Mouse (Mus musculus): ENCODE data around the gene Fcer1a. TPM values are rescaled to one million over a fixed set of nuclear protein-coding genes. Genes with fewer than 3 reads are reported as not detected.
"Not testable (repeated sequence)": the region's sequence is repeated elsewhere in the genome, so short reads cannot be mapped to it uniquely, and the experiment has no call there.

Fcer1a gene
- polyA plus RNA-seq (2011; ENCODE audit: insufficient read length, low read depth, missing spikeins), result not detected in 2 replicates

DNA sequence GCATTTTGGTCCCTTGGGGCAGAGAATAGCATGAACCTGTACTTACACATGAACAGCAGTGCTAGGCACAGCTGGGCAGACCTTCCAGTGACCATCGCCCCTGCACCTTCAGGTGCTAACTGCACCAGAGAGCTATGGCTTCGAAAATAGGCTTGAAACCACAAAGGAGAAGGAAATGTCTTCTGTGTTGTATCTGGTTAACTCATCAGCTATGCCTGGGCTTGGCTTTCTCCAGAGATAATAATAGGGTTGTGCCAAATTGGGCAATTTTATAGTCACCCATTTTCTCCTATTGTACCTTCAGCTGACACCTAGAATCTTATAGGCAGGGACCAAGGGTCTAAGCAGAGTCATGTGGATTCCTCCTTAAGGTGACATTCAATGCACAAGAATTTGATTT lies at the start of gene Fcer1a:
TSS of gene Fcer1a (minus strand) at position 134 of the 400 bp plus-strand sequence.
- TF ChIP-seq POLR2A (IDR thresholded peaks at IDR 0.05; ENCODE audit: low read depth, low read length) (no peak), CTCF (IDR thresholded peaks at IDR 0.05; ENCODE audit: borderline replicate concordance, insufficient read depth, low read length) (no peak)
- Histone ChIP-seq H3K4me1 (ENCODE audit: control insufficient read depth, insufficient read depth, low read length) (no peaks in the 10 kb centered on the region), H3K27ac (ENCODE audit: insufficient read depth, low read length) (no peak within 1 kb of the TSS), H3K4me3 (ENCODE audit: insufficient read depth, low read length) (no peak within 1 kb of the TSS)

DNA sequence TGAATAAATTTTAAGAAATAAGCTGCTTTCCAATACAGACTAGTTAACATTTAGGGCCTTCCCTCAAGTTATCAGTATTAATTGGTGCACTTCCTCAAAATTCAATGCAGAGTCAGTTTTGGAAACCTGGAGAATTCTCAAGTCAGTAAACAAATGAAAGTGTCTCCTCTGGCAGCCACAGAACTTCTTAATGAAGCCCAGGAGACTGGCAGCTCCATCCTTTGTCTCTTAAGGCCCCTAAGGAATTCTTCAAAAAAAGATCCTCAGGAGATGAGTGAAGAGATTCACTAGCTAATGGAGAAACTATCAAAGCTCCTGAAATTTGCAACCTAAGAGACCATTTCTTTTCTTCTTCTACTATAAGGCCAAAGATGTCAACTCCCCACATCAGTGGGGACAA lies 38.7 kb upstream of the Fcer1a start, which contains the start of gene Olfr418:
TSS of gene Olfr418 (plus strand) at position 301 of the 400 bp plus-strand sequence.
- H3K4me3 ChIP-seq (ENCODE audit: insufficient read depth, low read length), result no peak within 1 kb of the TSS
- no peaks in the 10 kb centered on the region for H3K4me1 ChIP-seq (ENCODE audit: control insufficient read depth, insufficient read depth, low read length)
- TF ChIP-seq CTCF (IDR thresholded peaks at IDR 0.05; ENCODE audit: borderline replicate concordance, insufficient read depth, low read length) (no peak), POLR2A (IDR thresholded peaks at IDR 0.05; ENCODE audit: low read depth, low read length) (no peak)
- no peak within 1 kb of the TSS for H3K27ac ChIP-seq (ENCODE audit: insufficient read depth, low read length)

GRCm38 (mm10) chr1:173249888-173250287 lies 22.9 kb upstream of the Fcer1a start:
- H3K4me3 ChIP-seq (ENCODE audit: insufficient read depth, low read length), result no peak overlapping the region
- no peak for TF ChIP-seq CTCF (IDR thresholded peaks at IDR 0.05; ENCODE audit: borderline replicate concordance, insufficient read depth, low read length)
- TF ChIP-seq POLR2A (IDR thresholded peaks at IDR 0.05; ENCODE audit: low read depth, low read length), result no peak
- no peak overlapping the region for H3K27ac ChIP-seq (ENCODE audit: insufficient read depth, low read length)
- H3K4me1 ChIP-seq (ENCODE audit: control insufficient read depth, insufficient read depth, low read length), result no peaks in the 10 kb centered on the region

DNA sequence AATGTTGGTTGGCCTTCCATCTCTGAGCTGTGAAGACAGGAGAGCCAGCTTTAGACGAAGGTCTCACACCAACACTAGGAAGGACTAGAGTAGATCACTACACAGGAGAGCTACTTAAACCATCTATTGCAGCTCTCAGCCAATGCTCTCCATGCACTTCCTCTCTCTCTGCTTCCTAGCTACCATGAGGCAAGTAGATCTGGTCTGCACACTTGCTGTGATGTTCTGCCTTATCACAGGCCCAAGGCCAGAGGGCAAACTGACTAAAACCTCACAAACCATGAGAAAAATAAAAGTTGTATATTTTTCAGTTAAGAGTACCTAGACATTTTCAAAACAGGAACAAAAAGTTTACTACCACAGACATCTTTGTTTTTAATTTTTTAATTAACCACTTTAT lies 10.0 kb upstream of the Fcer1a start:
- H3K27ac ChIP-seq (ENCODE audit: insufficient read depth, low read length); H3K4me1 ChIP-seq (ENCODE audit: control insufficient read depth, insufficient read depth, low read length); H3K4me3 ChIP-seq (ENCODE audit: insufficient read depth, low read length): not testable (repeated sequence)

DNA sequence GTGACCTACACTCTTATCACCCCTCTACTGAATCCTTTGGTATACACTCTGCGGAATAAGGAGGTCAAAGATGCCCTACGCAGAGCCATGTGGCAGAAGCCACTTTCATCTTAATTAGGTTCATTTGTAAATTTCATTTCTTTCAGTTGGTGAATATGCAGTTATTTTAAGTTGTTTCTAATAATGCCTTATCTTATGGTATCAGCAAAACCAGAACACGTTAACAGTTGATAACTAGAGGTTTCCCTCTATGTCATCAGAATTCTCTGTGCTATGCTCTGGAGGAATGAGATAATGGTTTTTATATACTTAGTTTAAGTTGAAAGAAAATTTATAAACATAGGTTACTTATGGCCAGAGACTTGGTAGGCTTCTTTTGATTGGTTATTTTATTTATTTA lies 10.5 kb downstream of the Fcer1a start:
- TF ChIP-seq POLR2A (IDR thresholded peaks at IDR 0.05; ENCODE audit: low read depth, low read length), result no peak
- no peak for TF ChIP-seq CTCF (IDR thresholded peaks at IDR 0.05; ENCODE audit: borderline replicate concordance, insufficient read depth, low read length)
- Histone ChIP-seq H3K27ac (ENCODE audit: insufficient read depth, low read length) (no peak overlapping the region), H3K4me3 (ENCODE audit: insufficient read depth, low read length) (no peak overlapping the region), H3K4me1 (ENCODE audit: control insufficient read depth, insufficient read depth, low read length) (no peaks in the 10 kb centered on the region)

DNA sequence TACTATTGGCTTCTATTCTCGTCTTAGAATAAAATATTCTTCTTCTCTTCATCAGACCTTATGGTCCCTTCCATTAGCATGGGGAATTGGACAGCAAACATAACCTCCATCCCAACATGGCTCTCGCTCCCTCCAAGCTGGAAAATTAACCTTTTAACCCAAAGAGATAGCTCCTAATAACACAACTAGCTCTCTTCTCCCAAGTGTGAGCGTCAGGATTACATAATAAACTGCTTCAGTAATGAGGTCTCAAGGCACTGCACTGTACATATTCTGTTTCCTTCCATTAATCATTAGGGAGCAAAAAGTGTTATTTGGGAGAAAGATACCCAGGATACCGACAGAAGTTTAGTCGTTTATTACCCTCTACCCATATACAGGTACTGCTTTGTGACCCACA lies 14.9 kb downstream of the Fcer1a start, which contains the start of gene Olfr1404:
TSS of gene Olfr1404 (plus strand) at position 301 of the 400 bp plus-strand sequence.
- Histone ChIP-seq H3K4me1 (ENCODE audit: control insufficient read depth, insufficient read depth, low read length) (no peaks in the 10 kb centered on the region), H3K4me3 (ENCODE audit: insufficient read depth, low read length) (no peak within 1 kb of the TSS), H3K27ac (ENCODE audit: insufficient read depth, low read length) (no peak within 1 kb of the TSS)
- TF ChIP-seq CTCF (IDR thresholded peaks at IDR 0.05; ENCODE audit: borderline replicate concordance, insufficient read depth, low read length), result no peak
- no peak for TF ChIP-seq POLR2A (IDR thresholded peaks at IDR 0.05; ENCODE audit: low read depth, low read length)

DNA sequence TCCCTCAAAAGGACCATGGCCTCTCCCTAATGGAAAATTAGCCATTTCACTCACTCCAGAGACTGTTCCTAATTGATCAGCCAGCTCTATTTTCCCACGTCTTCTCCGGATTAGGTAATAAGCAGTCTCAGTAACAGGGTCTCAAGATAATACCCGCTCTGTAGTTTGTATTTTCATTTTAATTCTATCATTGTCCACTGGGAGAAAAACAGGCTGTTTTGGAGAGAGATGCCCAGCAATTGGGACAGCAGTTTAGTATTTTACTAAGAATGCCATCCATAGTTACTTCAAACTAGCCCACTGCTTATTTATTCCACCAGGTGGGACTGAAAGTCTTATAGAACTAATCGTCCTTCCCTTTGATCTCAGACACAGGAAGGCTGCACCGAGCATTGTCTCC lies 29.5 kb downstream of the Fcer1a start, which contains the start of gene Olfr218:
TSS of gene Olfr218 (plus strand) at position 301 of the 400 bp plus-strand sequence.
- Histone ChIP-seq H3K27ac (ENCODE audit: insufficient read depth, low read length) (no peak within 1 kb of the TSS), H3K4me3 (ENCODE audit: insufficient read depth, low read length) (no peak within 1 kb of the TSS), H3K4me1 (ENCODE audit: control insufficient read depth, insufficient read depth, low read length) (no peaks in the 10 kb centered on the region)
- no peak for TF ChIP-seq POLR2A (IDR thresholded peaks at IDR 0.05; ENCODE audit: low read depth, low read length)
- TF ChIP-seq CTCF (IDR thresholded peaks at IDR 0.05; ENCODE audit: borderline replicate concordance, insufficient read depth, low read length), result no peak

DNA sequence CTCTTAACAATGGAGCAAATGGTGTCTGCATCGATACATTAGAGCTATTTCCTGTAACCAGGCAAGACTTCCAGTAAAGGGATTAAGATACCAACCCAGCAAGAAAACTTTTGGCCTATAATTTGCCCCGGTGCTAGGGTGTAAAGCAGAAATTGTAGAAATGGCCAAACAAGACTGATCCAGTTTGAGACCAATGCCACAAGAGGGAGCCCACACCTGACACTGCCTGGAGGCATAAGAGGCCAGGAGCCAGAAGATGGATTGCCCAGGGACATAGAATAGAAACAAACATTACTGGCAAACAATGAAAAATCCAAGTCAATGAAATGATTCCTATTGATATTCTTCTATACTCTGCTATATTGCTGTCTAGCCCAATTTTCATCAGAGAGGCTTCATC lies 30.7 kb downstream of the Fcer1a start:
- Histone ChIP-seq H3K4me1 (ENCODE audit: control insufficient read depth, insufficient read depth, low read length) (no peaks in the 10 kb centered on the region), H3K27ac (ENCODE audit: insufficient read depth, low read length) (no peak overlapping the region), H3K4me3 (ENCODE audit: insufficient read depth, low read length) (no peak overlapping the region)
- TF ChIP-seq POLR2A (IDR thresholded peaks at IDR 0.05; ENCODE audit: low read depth, low read length) (no peak), CTCF (IDR thresholded peaks at IDR 0.05; ENCODE audit: borderline replicate concordance, insufficient read depth, low read length) (no peak)

GRCm38 (mm10) chr1:173192059-173192458 lies 35.0 kb downstream of the Fcer1a start:
- TF ChIP-seq CTCF (IDR thresholded peaks at IDR 0.05; ENCODE audit: borderline replicate concordance, insufficient read depth, low read length) (no peak), POLR2A (IDR thresholded peaks at IDR 0.05; ENCODE audit: low read depth, low read length) (no peak)
- Histone ChIP-seq H3K4me3 (ENCODE audit: insufficient read depth, low read length) (no peak overlapping the region), H3K4me1 (ENCODE audit: control insufficient read depth, insufficient read depth, low read length) (no peaks in the 10 kb centered on the region), H3K27ac (ENCODE audit: insufficient read depth, low read length) (no peak overlapping the region)

- Histone ChIP-seq H3K27ac (ENCODE audit: insufficient read depth, low read length) (no peak within 1 kb of the TSS), H3K4me3 (ENCODE audit: insufficient read depth, low read length) (no peak within 1 kb of the TSS), H3K4me1 (ENCODE audit: control insufficient read depth, insufficient read depth, low read length) (no peaks in the 10 kb centered on the region)
- TF ChIP-seq CTCF (IDR thresholded peaks at IDR 0.05; ENCODE audit: borderline replicate concordance, insufficient read depth, low read length) (no peak), POLR2A (IDR thresholded peaks at IDR 0.05; ENCODE audit: low read depth, low read length) (no peak)
Observed at GRCm38 (mm10) chr1:173190540-173190939, 36.5 kb downstream of the Fcer1a start, which contains the start of gene Olfr1406. Olfr1406 (minus strand) TSS chr1:173190640.
